Mouse (Mus musculus) MEL (cell line): ENCODE measurements around the gene Bptf.

Experiments used
- CHD1 ChIP-seq: IDR thresholded peaks from 2 replicates; pipeline ENCODE4 v1.6.1; 2012; ENCODE audit warnings: low read depth, mild to moderate bottlenecking, inconsistent platforms, low read length, improper control_type of control experiment
- CTCF ChIP-seq, 3 experiments: IDR thresholded peaks in 2 of 3; conservative IDR thresholded peaks in 1 of 3; 2 replicates each; pipeline ENCODE4 v1.5.1; 2011 to 2012; ENCODE audit warnings: low read length in 3 of 3, low read depth in 2 of 3, mild to moderate bottlenecking in 2 of 3, improper control_type of control experiment in 1 of 3, inconsistent platforms in 1 of 3, mixed read lengths in 1 of 3, moderate library complexity in 1 of 3; ENCODE audit not compliant: control insufficient read depth in 1 of 3, insufficient read depth in 1 of 3, poor library complexity in 1 of 3, severe bottlenecking in 1 of 3
- MAX ChIP-seq: IDR thresholded peaks from 2 replicates; pipeline ENCODE4 v1.6.1; 2011; ENCODE audit warnings: low read length, improper control_type of control experiment
- MEF2A ChIP-seq: IDR thresholded peaks from 2 replicates; pipeline ENCODE4 v1.6.1; 2014; ENCODE audit warnings: low read depth, mild to moderate bottlenecking, inconsistent platforms, low read length, improper control_type of control experiment; ENCODE audit not compliant: poor library complexity, insufficient replicate concordance, severe bottlenecking; ENCODE audit errors: extremely low read depth

- TF ChIP-seq MEF2A (no peak), MAX (no peak), CHD1 (no peak), CTCF (IDR thresholded peaks at IDR 0.05 in 2 of 3, conservative IDR thresholded peaks at IDR 0.05 in 1 of 3; ENCODE audit: control insufficient read depth in 1 of 3, insufficient read depth in 1 of 3, low read depth in 2 of 3, low read length in 3 of 3, poor library complexity in 1 of 3, severe bottlenecking in 1 of 3) (no peak)
Measured at GRCm38 (mm10) chr11:106999949-107000513, 131.9 kb downstream of the Bptf start.
